Mouse (Mus musculus): ENCODE results near the gene Elavl2. TPM values are rescaled to one million over a fixed set of nuclear protein-coding genes. Genes with fewer than 3 reads are reported as not detected.
A peak's percentile ranks its signal among the peaks of the same experiment; 100 is the strongest.

Elavl2 gene
- polyA plus RNA-seq, 1 experiment from 2014 or later, result 117 TPM

GRCm38 (mm10) chr4:91238739-91239485, 161.7 kb downstream of the Elavl2 start:
- Histone ChIP-seq H3K27me3 (no peaks in the 10 kb centered on the region), H3K36me3 (ENCODE audit: poor library complexity, severe bottlenecking) (peaks cover 10% of the 10 kb centered on the region), H3K4me3 (no peak overlapping the region), H3K4me2 (no peak overlapping the region), H3K27ac (no peak overlapping the region; the same call in 1 of the 2 replicates), H3K9ac (no peak overlapping the region), H3K4me1 (peaks cover 20% of the 10 kb centered on the region), H3K9me3 (replicated peaks) (no peaks in the 10 kb centered on the region)
- ATAC-seq, result peak; percentile 41; the same call in 1 of the 2 replicates
- 71% methylated on average over 6 of the region's 6 CpGs for WGBS

- WGBS, result 10% methylated on average over 7 of the region's 7 CpGs
- Histone ChIP-seq H3K4me1 (peaks cover 20% of the 10 kb centered on the region), H3K27ac (peak overlapping the region; percentile 55), H3K27me3 (no peaks in the 10 kb centered on the region), H3K9ac (no peak overlapping the region), H3K9me3 (replicated peaks) (no peaks in the 10 kb centered on the region), H3K4me2 (no peak overlapping the region), H3K36me3 (ENCODE audit: poor library complexity, severe bottlenecking) (peaks cover 19% of the 10 kb centered on the region), H3K4me3 (no peak overlapping the region)
- ATAC-seq, result no peak
These were observed 163.6 kb downstream of the Elavl2 start for GRCm38 (mm10) chr4:91236976-91237375.

- H3K4me3 ChIP-seq, result no peak overlapping the region
These were observed 165.6 kb downstream of the Elavl2 start for GRCm38 (mm10) chr4:91234941-91235340.

GRCm38 (mm10) chr4:91233599-91233998, 167.0 kb downstream of the Elavl2 start:
- H3K27ac ChIP-seq, result no peak overlapping the region
- no peak overlapping the region for H3K4me2 ChIP-seq
- no peak overlapping the region for H3K9ac ChIP-seq
- no peak for ATAC-seq
- H3K4me1 ChIP-seq, result peaks cover 31% of the 10 kb centered on the region
- 94% methylated on average over 6 of the region's 6 CpGs for WGBS
- no peaks in the 10 kb centered on the region for H3K9me3 ChIP-seq (replicated peaks)
- H3K27me3 ChIP-seq, result no peaks in the 10 kb centered on the region
- H3K4me3 ChIP-seq, result no peak overlapping the region
- H3K36me3 ChIP-seq (ENCODE audit: poor library complexity, severe bottlenecking), result peaks cover 24% of the 10 kb centered on the region

More at GRCm38 (mm10) chr4:91234941-91235340, 165.6 kb downstream of the Elavl2 start:
- Histone ChIP-seq H3K9ac (no peak overlapping the region), H3K27me3 (no peaks in the 10 kb centered on the region), H3K9me3 (replicated peaks) (no peaks in the 10 kb centered on the region), H3K27ac (no peak overlapping the region), H3K4me1 (peaks cover 37% of the 10 kb centered on the region), H3K36me3 (ENCODE audit: poor library complexity, severe bottlenecking) (peaks cover 26% of the 10 kb centered on the region), H3K4me2 (no peak overlapping the region)
- no peak for ATAC-seq
- 80% methylated on average over 6 of the region's 6 CpGs for WGBS

GRCm38 (mm10) chr4:91230439-91230863, 170.1 kb downstream of the Elavl2 start:
- H3K4me1 ChIP-seq, result peaks cover 17% of the 10 kb centered on the region
- H3K9me3 ChIP-seq (replicated peaks), result no peaks in the 10 kb centered on the region
- no peak overlapping the region for H3K27ac ChIP-seq
- no peaks in the 10 kb centered on the region for H3K27me3 ChIP-seq
- no peak overlapping the region for H3K4me3 ChIP-seq
- H3K9ac ChIP-seq, result no peak overlapping the region
- WGBS, result 58% methylated on average over 1 of the region's 1 CpGs
- H3K36me3 ChIP-seq (ENCODE audit: poor library complexity, severe bottlenecking), result peaks cover 51% of the 10 kb centered on the region
- H3K4me2 ChIP-seq, result no peak overlapping the region
- peak; percentile 90 for ATAC-seq

GRCm38 (mm10) chr4:91228341-91228740, 172.2 kb downstream of the Elavl2 start:
- H3K9me3 ChIP-seq (replicated peaks), result no peaks in the 10 kb centered on the region
- H3K27ac ChIP-seq, result no peak overlapping the region
- H3K9ac ChIP-seq, result no peak overlapping the region
- no peak overlapping the region for H3K4me2 ChIP-seq
- H3K36me3 ChIP-seq (ENCODE audit: poor library complexity, severe bottlenecking), result peaks cover 62% of the 10 kb centered on the region
- peaks cover 20% of the 10 kb centered on the region for H3K4me1 ChIP-seq
- 81% methylated on average over 3 of the region's 3 CpGs for WGBS
- ATAC-seq, result no peak
- H3K4me3 ChIP-seq, result no peak overlapping the region
- H3K27me3 ChIP-seq, result no peaks in the 10 kb centered on the region

GRCm38 (mm10) chr4:91223811-91224210, 176.8 kb downstream of the Elavl2 start:
- H3K4me3 ChIP-seq, result no peak overlapping the region
- H3K27ac ChIP-seq, result no peak overlapping the region
- H3K4me1 ChIP-seq, result 0 out of 2 replicates have a peak, but pooled peaks cover 3% of the 10 kb centered on the region
- ATAC-seq, result no peak
- no peak overlapping the region for H3K9ac ChIP-seq
- H3K4me2 ChIP-seq, result no peak overlapping the region
- no peaks in the 10 kb centered on the region for H3K27me3 ChIP-seq
- no peaks in the 10 kb centered on the region for H3K9me3 ChIP-seq (replicated peaks)
- WGBS, result 87% methylated on average over 4 of the region's 4 CpGs
- peaks cover 58% of the 10 kb centered on the region for H3K36me3 ChIP-seq (ENCODE audit: poor library complexity, severe bottlenecking)

- Histone ChIP-seq H3K36me3 (ENCODE audit: poor library complexity, severe bottlenecking) (peaks cover 35% of the 10 kb centered on the region), H3K9me3 (replicated peaks) (no peaks in the 10 kb centered on the region), H3K4me2 (no peak overlapping the region), H3K9ac (no peak overlapping the region), H3K27ac (no peak overlapping the region), H3K27me3 (no peaks in the 10 kb centered on the region), H3K4me3 (no peak overlapping the region), H3K4me1 (no peaks in the 10 kb centered on the region)
- WGBS, result 68% methylated on average over 3 of the region's 3 CpGs
- no peak for ATAC-seq
These were observed 181.3 kb downstream of the Elavl2 start for GRCm38 (mm10) chr4:91219322-91219721.

- no peaks in the 10 kb centered on the region for H3K4me1 ChIP-seq
- H3K36me3 ChIP-seq (ENCODE audit: poor library complexity, severe bottlenecking), result peaks cover 37% of the 10 kb centered on the region
- H3K4me3 ChIP-seq, result no peak overlapping the region
- H3K27me3 ChIP-seq, result no peaks in the 10 kb centered on the region
- WGBS, result 93% methylated on average over 3 of the region's 3 CpGs
- H3K27ac ChIP-seq, result no peak overlapping the region
- no peak overlapping the region for H3K4me2 ChIP-seq
- ATAC-seq, result no peak
- H3K9me3 ChIP-seq (replicated peaks), result no peaks in the 10 kb centered on the region
- H3K9ac ChIP-seq, result no peak overlapping the region
These were observed 186.7 kb downstream of the Elavl2 start for GRCm38 (mm10) chr4:91213917-91214316.

GRCm38 (mm10) chr4:91208415-91209292, 191.9 kb downstream of the Elavl2 start:
- H3K27me3 ChIP-seq, result no peaks in the 10 kb centered on the region
- no peak overlapping the region for H3K4me2 ChIP-seq
- no peak; the same call in 1 of the 2 replicates for ATAC-seq
- no peak overlapping the region for H3K4me3 ChIP-seq
- WGBS, result 72% methylated on average over 6 of the region's 6 CpGs
- peaks cover 21% of the 10 kb centered on the region for H3K36me3 ChIP-seq (ENCODE audit: poor library complexity, severe bottlenecking)
- H3K4me1 ChIP-seq, result no peaks in the 10 kb centered on the region
- H3K27ac ChIP-seq, result no peak overlapping the region
- H3K9me3 ChIP-seq (replicated peaks), result no peaks in the 10 kb centered on the region
- no peak overlapping the region for H3K9ac ChIP-seq
